Mouse (Mus musculus): ENCODE measurements around the gene Pex11g. TPM values are rescaled to one million over a fixed set of nuclear protein-coding genes. Genes with fewer than 3 reads are reported as not detected.

Pex11g gene
- 5.9 and 7.6 TPM in 2 replicates for polyA plus RNA-seq (2016; fragmentation: Nextera tagmentation; extraction: Ambion mirVana)

DNA sequence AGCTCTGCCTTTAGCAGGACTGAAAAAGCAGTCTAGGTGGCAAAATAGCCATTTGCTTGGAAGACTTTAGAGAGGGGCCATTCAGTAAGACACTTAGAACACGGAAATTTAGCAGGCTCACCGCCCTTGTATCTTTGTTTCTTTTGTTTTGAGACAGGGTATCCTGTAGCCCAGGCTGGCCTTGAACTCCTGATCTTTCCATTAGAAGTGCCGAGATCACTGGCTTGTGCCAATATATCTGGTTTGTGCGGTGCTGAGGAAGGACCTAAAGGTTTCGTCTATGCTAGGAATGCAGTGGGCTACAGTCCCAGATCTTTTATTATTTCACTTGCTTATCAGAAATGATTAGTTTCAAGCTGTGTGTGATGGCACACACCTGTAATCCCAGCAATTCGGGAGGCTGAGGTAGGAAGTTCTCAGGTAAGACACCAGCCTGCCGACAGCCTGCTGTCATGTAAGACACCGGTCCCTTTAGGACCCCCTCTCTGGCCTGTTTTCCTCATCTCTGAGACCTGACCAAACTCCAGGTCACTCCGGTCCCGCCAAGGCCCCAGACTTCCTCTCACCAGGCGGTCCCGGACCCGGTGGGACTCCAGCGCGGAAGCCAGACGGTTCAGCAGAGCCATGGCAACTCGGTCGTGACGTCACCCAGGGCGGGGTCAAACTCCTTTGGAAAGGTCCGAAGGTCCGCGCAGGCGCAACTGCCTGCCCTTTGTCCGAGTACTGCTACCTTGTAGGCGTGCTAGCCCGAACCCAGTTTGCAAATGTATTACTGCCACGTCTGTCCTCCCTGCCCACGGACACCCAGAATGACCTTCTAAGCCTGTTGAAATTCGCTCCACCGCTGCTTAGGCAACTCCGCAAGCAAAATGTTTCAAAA, at the start of gene Pex11g:
Gene Pex11g (minus strand): TSS at position 675 of the 880 bp plus-strand sequence.
- peak within 1 kb of the TSS; percentile 69 for H3K9ac ChIP-seq (replicated peaks)
- H3K27me3 ChIP-seq, result no peaks in the 10 kb centered on the region
- no peaks in the 10 kb centered on the region for H3K9me3 ChIP-seq
- peak; percentile 81 for ATAC-seq (ENCODE audit: insufficient number of reproducible peaks, insufficient read depth, low FRiP score, low TSS enrichment, low read depth)
- H3K36me3 ChIP-seq, result no peaks in the 10 kb centered on the region
- H3K4me1 ChIP-seq (replicated peaks), result peaks cover 10% of the 10 kb centered on the region; the same call in 1 of the 2 replicates
- H3K4me3 ChIP-seq (replicated peaks), result peak within 1 kb of the TSS; percentile 50
- peak within 1 kb of the TSS; percentile 84 for H3K27ac ChIP-seq
- 8% methylated on average over 32 of the region's 32 CpGs for WGBS
- H3K4me2 ChIP-seq, result peak within 1 kb of the TSS; percentile 58

DNA sequence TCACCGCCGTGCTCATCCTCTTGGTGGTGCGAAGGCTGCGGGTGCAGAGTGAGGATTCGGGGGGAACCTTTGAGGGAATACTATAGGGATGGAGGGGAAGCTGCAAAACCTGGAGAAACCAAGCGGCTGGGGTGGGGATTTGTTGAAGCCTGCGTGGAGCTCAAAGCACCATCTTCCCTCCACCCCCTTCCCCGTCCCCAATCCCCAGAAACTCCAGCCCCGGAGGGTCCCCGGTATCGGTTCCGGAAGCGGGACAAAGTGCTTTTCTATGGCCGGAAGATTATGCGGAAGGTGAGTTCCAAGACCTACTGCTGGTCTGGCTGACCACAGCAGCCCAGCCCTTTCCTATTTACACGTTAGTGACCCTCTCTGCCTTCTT, 49.6 kb upstream of the Pex11g start:
- Histone ChIP-seq H3K27me3 (no peaks in the 10 kb centered on the region), H3K9ac (replicated peaks) (peak overlapping the region; percentile 55), H3K4me2 (peak overlapping the region; percentile 85), H3K36me3 (peaks cover 33% of the 10 kb centered on the region), H3K27ac (peak overlapping the region; percentile 41; the same call in 1 of the 2 replicates), H3K9me3 (no peaks in the 10 kb centered on the region), H3K4me1 (replicated peaks) (peaks cover 6% of the 10 kb centered on the region), H3K4me3 (replicated peaks) (peak overlapping the region; percentile 56)
- ATAC-seq (ENCODE audit: insufficient number of reproducible peaks, insufficient read depth, low FRiP score, low TSS enrichment, low read depth), result no peak
- WGBS, result 6% methylated on average over 16 of the region's 16 CpGs

DNA sequence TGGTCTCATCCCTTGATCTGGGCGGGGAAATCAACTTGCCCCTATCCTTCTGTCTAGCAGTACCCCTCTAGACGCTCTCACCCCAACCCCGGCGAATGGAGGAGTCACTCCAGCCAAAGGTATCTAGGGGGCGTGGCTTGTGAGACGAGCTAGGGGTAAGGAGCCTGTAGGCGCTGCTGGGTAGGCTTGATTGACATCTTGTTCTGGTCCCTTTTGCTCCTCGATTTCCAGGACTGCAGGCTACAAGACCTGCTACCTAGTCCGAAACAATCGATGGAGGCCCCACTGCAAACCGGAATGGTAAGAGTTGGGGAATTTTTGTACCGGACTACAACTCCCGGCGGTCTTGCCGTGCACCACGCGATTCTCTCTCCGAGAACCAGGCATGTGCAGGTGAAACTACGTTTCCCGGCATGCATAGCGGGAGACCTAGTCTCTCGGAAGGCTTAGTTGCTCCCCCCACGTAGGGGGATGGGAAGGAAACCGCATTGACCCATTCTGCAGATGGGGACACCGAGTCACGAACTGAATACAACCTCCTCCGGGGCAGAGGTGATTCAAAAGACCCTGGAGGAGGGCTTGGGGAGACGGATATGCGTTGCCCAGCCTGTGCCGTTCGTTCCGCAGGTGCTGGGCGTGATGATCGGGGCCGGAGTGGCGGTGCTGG, 49.1 kb upstream of the Pex11g start:
- H3K27me3 ChIP-seq, result no peaks in the 10 kb centered on the region

DNA sequence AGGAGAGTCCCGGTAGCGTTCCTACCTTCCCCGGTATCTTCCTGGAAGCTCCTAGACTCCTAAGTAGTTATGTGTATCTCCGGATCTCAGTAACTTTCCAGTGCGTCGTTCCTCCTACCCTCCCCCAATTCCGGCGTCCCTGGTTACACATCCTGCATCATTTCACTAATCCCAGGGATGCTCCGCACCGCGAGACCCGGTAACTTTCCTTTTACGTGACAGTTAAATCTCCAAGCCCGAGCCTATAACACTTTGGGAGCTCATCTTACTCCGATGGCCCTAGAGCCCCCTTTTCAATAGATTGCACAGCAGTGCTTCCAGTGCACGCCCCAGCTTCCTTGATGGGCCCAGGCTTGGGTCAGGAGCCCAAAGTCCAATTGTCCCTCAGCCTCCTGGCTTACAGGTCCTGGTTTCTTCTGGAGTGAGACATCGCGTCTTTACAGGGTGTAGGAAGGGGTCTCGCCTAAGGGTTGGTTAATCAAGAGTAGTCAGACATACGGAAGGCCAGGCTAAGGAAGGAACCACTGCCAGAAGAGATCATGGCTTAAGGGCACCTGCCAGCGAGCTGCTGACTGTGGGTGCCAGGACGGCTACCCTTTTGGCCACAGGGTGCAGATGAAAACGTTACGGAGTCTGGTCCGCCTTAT, 48.4 kb upstream of the Pex11g start:
- peak; percentile 13 for ATAC-seq (ENCODE audit: insufficient number of reproducible peaks, insufficient read depth, low FRiP score, low TSS enrichment, low read depth)
- H3K4me1 ChIP-seq (replicated peaks), result peaks cover 6% of the 10 kb centered on the region
- under 1% methylated on average over 25 of the region's 25 CpGs for WGBS

More for the DNA sequence above, 49.1 kb upstream of the Pex11g start:
- Histone ChIP-seq H3K4me2 (peak overlapping the region; percentile 85), H3K4me1 (replicated peaks) (peaks cover 6% of the 10 kb centered on the region), H3K9me3 (no peaks in the 10 kb centered on the region), H3K36me3 (peaks cover 32% of the 10 kb centered on the region), H3K9ac (replicated peaks) (peak overlapping the region; percentile 55), H3K4me3 (replicated peaks) (peak overlapping the region; percentile 56), H3K27ac (peak overlapping the region; percentile 84)
- ATAC-seq (ENCODE audit: insufficient number of reproducible peaks, insufficient read depth, low FRiP score, low TSS enrichment, low read depth), result peak; percentile 89
- WGBS, result 4% methylated on average over 36 of the region's 36 CpGs

DNA sequence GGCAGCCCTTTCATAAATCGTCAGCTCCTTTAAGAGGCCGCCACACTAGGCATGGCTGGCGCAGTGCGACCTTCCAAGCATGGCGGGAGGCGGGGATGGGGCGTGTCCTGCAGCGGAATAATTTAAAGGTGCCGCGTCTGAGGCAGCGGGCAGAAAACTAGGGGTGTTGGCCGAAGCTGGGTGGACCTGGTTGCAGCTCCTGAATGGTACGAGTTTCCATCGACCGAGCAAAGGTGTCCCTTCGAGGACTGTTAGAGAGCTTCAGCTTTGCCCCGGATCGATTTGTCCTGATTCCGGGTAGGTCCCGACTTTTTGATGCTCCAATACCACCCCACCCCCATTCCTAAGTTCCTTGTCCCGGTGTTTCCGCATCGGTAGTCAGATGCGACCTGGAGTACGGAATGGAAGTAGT, 47.8 kb upstream of the Pex11g start, which contains the start of gene Pnpla6:
Gene Pnpla6 (plus strand): TSS at position 125 of the 412 bp plus-strand sequence.
- Histone ChIP-seq H3K27me3 (no peaks in the 10 kb centered on the region), H3K36me3 (peaks cover 37% of the 10 kb centered on the region), H3K4me3 (replicated peaks) (peak within 1 kb of the TSS; percentile 56), H3K4me2 (peak within 1 kb of the TSS; percentile 85), H3K9me3 (no peaks in the 10 kb centered on the region), H3K4me1 (replicated peaks) (peaks cover 6% of the 10 kb centered on the region), H3K27ac (peak within 1 kb of the TSS; percentile 84), H3K9ac (replicated peaks) (peak within 1 kb of the TSS; percentile 47)
- WGBS, result under 1% methylated on average over 25 of the region's 25 CpGs
- peak; percentile 70 for ATAC-seq (ENCODE audit: insufficient number of reproducible peaks, insufficient read depth, low FRiP score, low TSS enrichment, low read depth)

More for the DNA sequence above, 48.4 kb upstream of the Pex11g start:
- Histone ChIP-seq H3K4me3 (replicated peaks) (peak overlapping the region; percentile 56), H3K36me3 (peaks cover 32% of the 10 kb centered on the region), H3K27ac (peak overlapping the region; percentile 84), H3K9me3 (no peaks in the 10 kb centered on the region), H3K4me2 (peak overlapping the region; percentile 85), H3K27me3 (no peaks in the 10 kb centered on the region), H3K9ac (replicated peaks) (peak overlapping the region; percentile 47)

DNA sequence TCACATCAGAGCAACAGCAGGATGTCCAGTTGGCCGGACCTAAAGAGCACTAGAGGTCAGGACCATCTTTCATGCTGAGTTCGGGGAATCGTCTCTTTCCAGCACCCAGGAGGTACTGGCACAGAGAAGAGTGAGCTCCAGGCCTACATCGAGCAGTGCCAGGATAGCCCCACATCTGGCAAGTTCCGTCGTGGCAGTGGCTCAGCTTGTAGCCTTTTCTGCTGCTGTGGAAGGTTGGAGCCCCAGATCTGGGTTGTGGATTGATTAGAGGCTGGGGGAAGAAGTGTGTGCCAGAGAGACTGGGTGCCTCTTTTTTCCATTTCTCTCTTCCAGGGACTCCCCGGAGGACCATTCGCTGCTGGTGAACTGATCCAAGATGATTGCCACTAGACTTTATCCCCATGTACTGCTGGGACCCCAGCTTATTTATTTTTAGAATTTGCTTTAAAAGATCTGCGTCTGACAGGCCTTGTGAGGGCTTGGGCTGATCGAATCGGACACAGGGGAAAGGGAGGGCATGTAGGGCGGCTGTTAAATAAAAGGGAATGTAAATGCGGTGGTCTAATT, 47.3 kb upstream of the Pex11g start:
- Histone ChIP-seq H3K27me3 (no peaks in the 10 kb centered on the region), H3K9me3 (no peaks in the 10 kb centered on the region), H3K4me1 (replicated peaks) (peaks cover 6% of the 10 kb centered on the region), H3K9ac (replicated peaks) (peak overlapping the region; percentile 47), H3K4me2 (peak overlapping the region; percentile 85), H3K4me3 (replicated peaks) (peak overlapping the region; percentile 56), H3K27ac (peak overlapping the region; percentile 84), H3K36me3 (peaks cover 41% of the 10 kb centered on the region)
- no peak; the same call in 1 of the 2 replicates for ATAC-seq (ENCODE audit: insufficient number of reproducible peaks, insufficient read depth, low FRiP score, low TSS enrichment, low read depth)
- 29% methylated on average over 13 of the region's 13 CpGs for WGBS

DNA sequence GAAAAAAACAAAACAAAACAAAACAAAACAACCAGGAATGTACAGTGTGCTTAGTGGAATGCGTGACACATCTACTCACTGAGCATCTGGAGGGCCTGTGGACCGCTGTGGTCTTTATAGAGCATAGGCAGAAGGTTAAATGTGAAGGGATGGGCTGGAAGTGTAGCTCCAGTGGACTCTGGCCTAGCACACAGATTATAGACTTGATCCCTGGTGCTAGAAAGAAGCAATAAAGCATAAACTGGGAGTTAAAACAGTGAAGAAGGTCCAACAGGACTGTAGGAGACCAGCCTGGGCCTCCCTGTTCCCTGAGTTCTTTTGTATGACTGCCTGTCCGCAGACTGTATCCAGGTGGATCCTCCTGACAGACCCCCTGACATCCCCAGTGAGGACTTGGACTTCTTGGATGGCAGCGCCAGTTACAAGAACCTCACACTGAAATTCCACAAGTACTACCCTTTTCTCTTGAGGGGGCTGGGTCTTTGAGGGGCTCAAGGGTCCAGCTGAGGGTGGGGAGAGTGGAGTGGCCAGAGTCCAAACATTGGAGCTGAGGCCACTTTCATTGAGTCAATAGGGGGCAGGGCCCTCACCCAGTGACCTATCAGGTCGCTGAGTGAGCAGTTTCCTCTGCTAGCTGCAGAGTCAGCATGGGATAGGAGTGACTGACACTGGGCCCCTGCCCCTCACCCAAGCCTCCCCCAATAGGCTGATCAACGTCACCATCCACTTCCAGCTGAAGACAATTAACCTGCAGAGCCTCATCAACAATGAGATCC, 40.7 kb upstream of the Pex11g start:
- H3K9ac ChIP-seq (replicated peaks), result no peak overlapping the region
- H3K4me1 ChIP-seq (replicated peaks), result no peaks in the 10 kb centered on the region
- H3K9me3 ChIP-seq, result no peaks in the 10 kb centered on the region
- H3K27ac ChIP-seq, result no peak overlapping the region
- no peak overlapping the region for H3K4me2 ChIP-seq
- 87% methylated on average over 6 of the region's 6 CpGs for WGBS
- H3K4me3 ChIP-seq (replicated peaks), result no peak overlapping the region
- no peaks in the 10 kb centered on the region for H3K27me3 ChIP-seq
- H3K36me3 ChIP-seq, result peaks cover 81% of the 10 kb centered on the region
- no peak for ATAC-seq (ENCODE audit: insufficient number of reproducible peaks, insufficient read depth, low FRiP score, low TSS enrichment, low read depth)

DNA sequence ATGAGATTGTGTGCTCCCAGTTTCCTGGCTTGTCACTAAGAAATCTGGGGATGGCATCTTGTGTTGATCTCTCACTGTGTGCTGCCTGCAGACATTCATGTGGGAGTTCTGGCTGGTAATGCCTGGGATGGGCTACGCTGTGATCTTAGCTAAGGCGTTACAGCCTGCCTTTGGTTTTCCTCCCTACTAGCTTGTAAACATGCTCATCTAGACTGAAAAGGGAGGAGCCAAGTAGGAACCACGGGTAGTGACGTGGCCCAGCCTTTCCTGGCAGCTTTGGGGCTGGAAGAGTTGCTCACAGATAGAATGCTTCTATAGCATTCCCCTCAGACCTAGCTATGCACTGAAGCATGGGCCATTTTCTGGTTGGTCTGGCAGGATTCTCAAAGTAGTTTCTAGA, 34.7 kb upstream of the Pex11g start:
- H3K36me3 ChIP-seq, result peaks cover 41% of the 10 kb centered on the region
- H3K27ac ChIP-seq, result no peak overlapping the region
- H3K4me3 ChIP-seq (replicated peaks), result no peak overlapping the region
- H3K9me3 ChIP-seq, result no peaks in the 10 kb centered on the region
- no peak overlapping the region for H3K9ac ChIP-seq (replicated peaks)
- no peak overlapping the region for H3K4me2 ChIP-seq
- no peaks in the 10 kb centered on the region for H3K27me3 ChIP-seq
- 57% methylated on average over 4 of the region's 4 CpGs for WGBS
- H3K4me1 ChIP-seq (replicated peaks), result peaks cover 11% of the 10 kb centered on the region
- no peak for ATAC-seq (ENCODE audit: insufficient number of reproducible peaks, insufficient read depth, low FRiP score, low TSS enrichment, low read depth)

DNA sequence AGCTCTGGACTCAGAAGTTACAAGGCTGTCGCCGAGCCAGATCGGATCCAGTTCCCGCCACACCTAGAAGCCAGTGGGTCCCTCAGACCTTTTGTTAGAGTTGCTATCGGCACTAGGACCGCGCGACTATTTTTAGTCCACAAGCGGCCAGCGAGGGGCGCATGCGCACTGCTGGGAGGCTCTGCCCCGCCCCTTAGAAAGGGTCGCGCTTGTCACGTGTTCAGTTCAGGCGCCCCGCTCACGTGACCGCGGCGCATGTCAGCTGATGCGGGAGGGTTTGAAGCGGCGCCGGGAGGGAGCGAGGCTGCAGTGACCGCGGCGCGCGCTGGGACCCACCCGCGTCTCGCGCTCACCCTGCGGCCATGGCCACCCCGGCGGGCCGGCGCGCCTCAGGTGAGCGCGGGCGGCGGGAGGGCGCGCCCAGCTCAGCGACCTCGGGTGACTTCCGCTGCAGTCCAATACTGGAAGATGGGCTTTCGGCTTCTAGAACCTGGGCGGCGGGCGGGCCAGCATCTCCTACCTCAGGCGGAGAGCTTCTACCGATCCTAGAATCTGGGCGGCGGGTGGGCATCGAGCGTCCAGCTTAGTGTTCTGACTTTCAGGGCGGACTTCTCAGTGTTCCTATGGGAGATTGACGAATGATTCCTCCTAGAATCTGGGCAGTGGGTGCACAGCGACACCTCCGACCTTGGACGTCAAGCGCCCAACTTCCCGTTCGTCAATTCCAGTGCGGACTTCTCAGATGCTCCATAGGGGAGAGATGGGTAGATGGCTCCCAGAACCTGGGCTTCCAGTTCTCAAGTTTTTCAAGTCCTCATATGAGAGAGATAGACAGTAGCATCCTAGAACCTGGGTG, 33.0 kb upstream of the Pex11g start, which contains the start of gene Mcoln1:
Gene Mcoln1 (plus strand): TSS at position 223 of the 856 bp plus-strand sequence.
- under 1% methylated on average over 70 of the region's 70 CpGs for WGBS
- H3K36me3 ChIP-seq, result peaks cover 41% of the 10 kb centered on the region
- peak within 1 kb of the TSS; percentile 77 for H3K4me3 ChIP-seq (replicated peaks)
- peaks cover 12% of the 10 kb centered on the region for H3K9me3 ChIP-seq
- peak within 1 kb of the TSS; percentile 80 for H3K9ac ChIP-seq (replicated peaks)
- H3K27me3 ChIP-seq, result no peaks in the 10 kb centered on the region
- peaks cover 11% of the 10 kb centered on the region for H3K4me1 ChIP-seq (replicated peaks)
- H3K4me2 ChIP-seq, result peak within 1 kb of the TSS; percentile 80
- peak; percentile 80 for ATAC-seq (ENCODE audit: insufficient number of reproducible peaks, insufficient read depth, low FRiP score, low TSS enrichment, low read depth)
- peak within 1 kb of the TSS; percentile 94 for H3K27ac ChIP-seq
